Mouse (Mus musculus) mesoderm, embryonic 11.5 days (tissue): Measurements from ENCODE around the gene Cldn10.

Experiments used
- DNase-seq: peaks from one replicate; pipeline ENCODE4 v3.0.0-alpha.2; 2012; ENCODE audit warnings: low read depth, low spot score

Cldn10 gene

GRCm38 (mm10) chr14:118862253-118862652, 74.5 kb downstream of the Cldn10 start:
- no peak for DNase-seq

- DNase-seq, result no peak
These were observed 77.2 kb downstream of the Cldn10 start for GRCm38 (mm10) chr14:118864905-118865304.

- DNase-seq, result no peak
These were observed 78.5 kb downstream of the Cldn10 start for GRCm38 (mm10) chr14:118866014-118866811.

- DNase-seq, result no peak
These were observed 79.7 kb downstream of the Cldn10 start for GRCm38 (mm10) chr14:118867366-118867765.

GRCm38 (mm10) chr14:118868102-118868724, 80.5 kb downstream of the Cldn10 start:
- no peak for DNase-seq

GRCm38 (mm10) chr14:118869712-118870111, 82.0 kb downstream of the Cldn10 start:
- DNase-seq, result no peak

GRCm38 (mm10) chr14:118874126-118874525, 86.4 kb downstream of the Cldn10 start:
- no peak for DNase-seq

GRCm38 (mm10) chr14:118874786-118875415, 87.2 kb downstream of the Cldn10 start:
- DNase-seq, result no peak

- no peak for DNase-seq
These were observed 90.7 kb downstream of the Cldn10 start for GRCm38 (mm10) chr14:118878346-118878910.

GRCm38 (mm10) chr14:118880696-118881095, 93.0 kb downstream of the Cldn10 start:
- no peak for DNase-seq

- DNase-seq, result no peak
These were observed 95.9 kb downstream of the Cldn10 start for GRCm38 (mm10) chr14:118883344-118884249.

GRCm38 (mm10) chr14:118884250-118884556, 96.5 kb downstream of the Cldn10 start:
- no peak for DNase-seq

- DNase-seq, result no peak
These were observed 102.4 kb downstream of the Cldn10 start for GRCm38 (mm10) chr14:118890101-118890500.

- DNase-seq, result no peak
These were observed 107.5 kb downstream of the Cldn10 start for GRCm38 (mm10) chr14:118895228-118895627.

- no peak for DNase-seq
These were observed 107.9 kb downstream of the Cldn10 start for GRCm38 (mm10) chr14:118895655-118896054.

GRCm38 (mm10) chr14:118899940-118900339, 112.2 kb downstream of the Cldn10 start:
- DNase-seq, result no peak

- no peak for DNase-seq
These were observed 113.2 kb downstream of the Cldn10 start for GRCm38 (mm10) chr14:118900911-118901310.

- no peak for DNase-seq
These were observed 115.7 kb downstream of the Cldn10 start for GRCm38 (mm10) chr14:118903397-118903796.

GRCm38 (mm10) chr14:118903867-118904562, 116.3 kb downstream of the Cldn10 start:
- DNase-seq, result peak; percentile 16

- no peak for DNase-seq
These were observed 119.9 kb downstream of the Cldn10 start for GRCm38 (mm10) chr14:118907592-118907991.

GRCm38 (mm10) chr14:118909872-118910271, 122.2 kb downstream of the Cldn10 start:
- no peak for DNase-seq
